Mouse (Mus musculus): ENCODE measurements around the gene Rnf24. TPM values are rescaled to one million over a fixed set of nuclear protein-coding genes. Genes with fewer than 3 reads are reported as not detected.
"Not testable (repeated sequence)": the region's sequence is repeated elsewhere in the genome, so short reads cannot be mapped to it uniquely, and the experiment has no call there.

The Rnf24 gene
- polyA plus RNA-seq, 1 experiment from 2014 or later: 17.5 TPM

DNA sequence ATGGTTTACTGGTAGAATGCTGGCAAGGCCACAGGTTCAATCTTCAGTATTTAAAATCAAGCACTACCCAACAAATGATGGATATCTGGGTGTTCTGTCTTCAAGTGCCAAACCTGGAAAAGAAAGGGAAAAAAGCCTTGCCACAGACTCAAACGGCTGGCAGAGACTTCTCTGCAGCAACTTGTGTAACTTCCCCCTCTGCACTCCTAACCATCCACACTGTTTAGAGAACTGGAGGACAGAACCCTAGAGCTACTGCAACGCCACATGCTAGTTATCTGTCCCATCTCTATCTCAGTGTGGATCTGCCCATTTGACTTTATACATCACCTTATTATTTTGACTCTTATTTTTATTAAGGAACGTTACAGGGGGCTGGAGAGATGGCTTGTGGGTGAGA, 26.6 kb downstream of the Rnf24 start:
- H3K4me2 ChIP-seq: no peak overlapping the region
- no peaks in the 10 kb centered on the region for H3K36me3 ChIP-seq
- H3K27me3 ChIP-seq: no peaks in the 10 kb centered on the region
- WGBS: 78% methylated on average over 3 of the region's 3 CpGs
- no peak for ATAC-seq (ENCODE audit: low read depth)
- no peaks in the 10 kb centered on the region for H3K9me3 ChIP-seq
- no peak overlapping the region for H3K27ac ChIP-seq (replicated peaks)
- no peak overlapping the region for H3K4me3 ChIP-seq
- no peaks in the 10 kb centered on the region for H3K4me1 ChIP-seq (replicated peaks)
- H3K9ac ChIP-seq: no peak overlapping the region

DNA sequence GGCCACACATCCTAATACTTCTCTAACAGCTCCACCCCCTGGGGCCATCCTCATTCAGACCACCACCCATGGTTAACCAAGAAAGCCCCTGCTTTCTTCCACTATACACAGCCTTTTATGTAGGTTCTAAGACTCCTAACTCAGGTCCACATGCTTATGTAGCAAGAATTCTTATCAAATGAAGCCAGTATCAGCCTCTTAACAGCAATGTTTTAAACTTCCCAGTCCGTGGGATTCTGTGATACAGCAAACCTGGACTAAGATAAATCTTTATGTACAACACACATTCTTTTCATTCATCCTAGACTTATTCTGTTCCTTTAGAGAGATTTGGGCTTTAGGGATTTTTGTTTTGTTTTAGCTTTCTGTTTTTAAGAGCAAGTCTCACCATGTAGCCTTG, 29.0 kb downstream of the Rnf24 start:
- Histone ChIP-seq H3K27me3 (no peaks in the 10 kb centered on the region), H3K9ac (no peak overlapping the region), H3K9me3 (0 out of 2 replicates have a peak, but pooled peaks cover 8% of the 10 kb centered on the region), H3K4me3 (no peak overlapping the region), H3K27ac (replicated peaks) (no peak overlapping the region), H3K4me2 (no peak overlapping the region), H3K4me1 (replicated peaks) (no peaks in the 10 kb centered on the region), H3K36me3 (no peaks in the 10 kb centered on the region)
- no peak for ATAC-seq (ENCODE audit: low read depth)
- 83% methylated on average over 1 of the region's 1 CpGs for WGBS

DNA sequence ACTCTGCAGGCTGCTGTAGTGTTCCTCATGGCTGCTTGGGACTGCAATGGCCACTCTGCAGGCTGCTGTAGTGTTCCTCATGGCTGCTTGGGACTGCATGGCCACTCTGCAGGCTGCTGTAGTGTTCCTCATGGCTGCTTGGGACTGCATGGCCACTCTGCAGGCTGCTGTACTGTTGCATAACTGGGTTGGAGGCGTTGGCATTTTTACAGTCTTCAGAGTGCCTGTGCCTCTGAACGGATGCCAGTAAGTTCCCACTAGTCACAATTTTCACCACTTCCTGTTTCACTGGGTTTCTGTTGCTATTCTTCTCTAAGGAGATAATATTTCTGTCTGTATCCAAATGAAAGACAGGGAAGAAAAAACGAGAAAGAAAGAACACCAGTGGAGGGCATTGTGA, 31.5 kb downstream of the Rnf24 start:
- 69% methylated on average over 3 of the region's 3 CpGs for WGBS
- not testable (repeated sequence) for H3K27me3 ChIP-seq; H3K4me2 ChIP-seq; H3K27ac ChIP-seq (replicated peaks); ATAC-seq (ENCODE audit: low read depth); H3K4me3 ChIP-seq; H3K4me1 ChIP-seq (replicated peaks); H3K36me3 ChIP-seq; H3K9ac ChIP-seq
- H3K9me3 ChIP-seq: 0 out of 2 replicates have a peak, but pooled peaks cover 12% of the 10 kb centered on the region

DNA sequence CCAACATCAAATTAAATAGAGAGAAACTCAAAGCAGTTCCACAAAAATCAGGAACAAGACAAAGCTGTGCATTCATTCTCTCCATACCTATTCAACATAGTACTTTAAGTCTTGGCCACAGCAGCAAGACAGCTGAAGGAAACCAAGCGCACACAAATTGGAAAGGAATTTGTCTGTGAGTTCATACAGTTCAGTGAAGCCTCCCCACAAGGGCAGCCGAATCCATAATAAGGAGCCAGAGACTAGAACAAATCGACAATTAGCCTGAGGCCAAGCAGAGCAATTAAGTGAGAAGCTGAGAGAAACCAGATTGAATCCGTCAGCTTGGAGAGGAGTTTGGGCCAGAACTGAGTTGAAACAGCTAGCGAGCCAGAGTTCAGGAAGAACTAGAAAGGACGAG, 33.3 kb downstream of the Rnf24 start:
- Histone ChIP-seq H3K9me3 (0 out of 2 replicates have a peak, but pooled peaks cover 12% of the 10 kb centered on the region), H3K4me1 (replicated peaks) (no peaks in the 10 kb centered on the region), H3K36me3 (peaks cover 6% of the 10 kb centered on the region; the same call in 1 of the 2 replicates), H3K27me3 (no peaks in the 10 kb centered on the region), H3K9ac (no peak overlapping the region), H3K4me2 (no peak overlapping the region), H3K27ac (replicated peaks) (no peak overlapping the region), H3K4me3 (no peak overlapping the region)
- WGBS: 82% methylated on average over 6 of the region's 6 CpGs
- ATAC-seq (ENCODE audit: low read depth): no peak

DNA sequence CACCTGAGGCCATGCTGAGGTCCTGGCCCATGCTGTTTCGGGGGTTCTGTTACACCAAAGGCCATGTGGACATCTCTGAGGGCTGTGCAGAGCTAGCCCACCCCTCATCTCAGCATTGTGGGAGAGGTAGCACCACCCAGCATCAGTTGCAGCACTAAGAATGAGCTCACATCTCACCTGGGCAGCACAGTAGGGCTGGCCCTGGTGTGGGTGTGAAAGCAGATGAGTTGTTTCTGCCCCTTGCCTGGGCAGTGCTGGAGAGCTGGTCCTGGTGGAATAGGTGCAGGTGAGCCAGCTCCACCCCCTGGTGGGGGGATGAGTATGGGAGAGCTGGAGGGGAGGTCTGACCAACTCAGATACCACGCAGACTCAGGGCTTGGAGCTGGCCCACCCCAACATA, 36.5 kb downstream of the Rnf24 start:
- Histone ChIP-seq H3K9ac (no peak overlapping the region), H3K36me3 (peaks cover 20% of the 10 kb centered on the region), H3K27ac (replicated peaks) (no peak overlapping the region), H3K4me2 (no peak overlapping the region), H3K27me3 (no peaks in the 10 kb centered on the region), H3K4me1 (replicated peaks) (no peaks in the 10 kb centered on the region), H3K4me3 (no peak overlapping the region), H3K9me3 (0 out of 2 replicates have a peak, but pooled peaks cover 12% of the 10 kb centered on the region)
- peak; percentile 43 for ATAC-seq (ENCODE audit: low read depth)
- 88% methylated on average over 2 of the region's 2 CpGs for WGBS

DNA sequence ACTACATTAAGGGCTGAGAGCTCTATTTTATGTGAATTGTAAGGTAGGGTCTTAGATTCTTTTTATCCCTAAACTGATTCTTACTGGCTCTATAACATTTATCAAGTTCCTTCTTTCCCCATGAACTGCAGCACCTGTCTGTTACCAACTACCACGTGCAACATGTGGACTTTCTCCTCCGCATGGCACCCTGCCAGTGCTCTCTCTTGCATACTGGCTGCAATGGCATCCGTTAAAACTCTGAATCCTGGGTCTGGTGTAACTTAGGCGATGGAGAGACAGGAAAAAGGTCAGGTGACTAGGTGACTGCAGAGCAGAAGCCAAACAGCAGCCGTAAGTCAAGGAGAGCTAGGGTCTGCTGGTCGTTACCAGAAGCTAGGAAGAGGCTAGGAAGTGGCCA, 43.4 kb downstream of the Rnf24 start:
- WGBS: 79% methylated on average over 6 of the region's 6 CpGs
- no peak for ATAC-seq (ENCODE audit: low read depth)

DNA sequence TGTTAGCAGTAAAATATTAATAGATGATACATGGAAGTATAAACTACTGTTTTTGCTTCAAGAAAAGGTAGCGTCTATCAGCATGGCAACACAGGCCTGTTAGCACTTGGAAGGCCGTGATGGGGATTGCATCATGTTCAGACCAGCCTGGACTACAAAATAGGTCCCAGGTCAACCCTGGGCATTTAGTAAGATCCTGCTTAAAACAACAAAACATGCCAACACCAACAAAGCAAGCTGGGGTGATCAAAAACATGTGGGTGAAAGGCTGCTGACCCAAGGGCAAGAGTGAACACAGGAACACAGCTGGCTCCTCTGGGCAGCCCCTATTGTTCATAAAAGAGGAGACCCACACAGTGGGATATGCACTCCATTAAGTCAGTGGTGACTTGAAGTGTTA, 44.9 kb downstream of the Rnf24 start:
- no peak overlapping the region for H3K9ac ChIP-seq
- H3K4me1 ChIP-seq (replicated peaks): no peaks in the 10 kb centered on the region
- H3K27me3 ChIP-seq: no peaks in the 10 kb centered on the region
- 72% methylated on average over 2 of the region's 2 CpGs for WGBS
- no peak overlapping the region for H3K4me3 ChIP-seq
- peaks cover 48% of the 10 kb centered on the region for H3K36me3 ChIP-seq
- no peak for ATAC-seq (ENCODE audit: low read depth)
- H3K9me3 ChIP-seq: no peaks in the 10 kb centered on the region
- H3K4me2 ChIP-seq: no peak overlapping the region
- no peak overlapping the region for H3K27ac ChIP-seq (replicated peaks)

More for the DNA sequence above, 43.4 kb downstream of the Rnf24 start:
- Histone ChIP-seq H3K9ac (no peak overlapping the region), H3K4me3 (no peak overlapping the region), H3K36me3 (peaks cover 34% of the 10 kb centered on the region), H3K4me2 (no peak overlapping the region), H3K9me3 (no peaks in the 10 kb centered on the region), H3K4me1 (replicated peaks) (no peaks in the 10 kb centered on the region), H3K27me3 (no peaks in the 10 kb centered on the region), H3K27ac (replicated peaks) (no peak overlapping the region)

DNA sequence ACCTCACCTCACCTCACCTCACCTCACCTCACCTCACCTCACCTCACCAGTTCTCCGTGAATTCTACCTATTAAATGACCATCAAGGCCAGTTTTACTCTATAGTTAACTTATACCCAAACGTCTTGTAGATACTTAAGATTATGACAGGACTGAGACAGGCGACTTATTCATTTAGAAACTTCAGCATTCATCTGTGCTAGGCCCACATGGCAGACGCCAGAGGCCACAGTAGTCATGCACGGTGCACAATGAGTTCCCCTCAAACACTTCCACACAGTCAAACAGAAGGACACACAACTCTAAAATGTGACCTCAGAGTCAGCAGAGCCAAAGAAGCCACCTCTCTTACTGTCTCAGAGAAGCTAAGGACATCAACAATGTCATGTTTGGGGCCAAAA, 45.3 kb downstream of the Rnf24 start:
- Histone ChIP-seq H3K36me3 (peaks cover 48% of the 10 kb centered on the region), H3K27me3 (no peaks in the 10 kb centered on the region), H3K27ac (replicated peaks) (no peak overlapping the region), H3K9ac (no peak overlapping the region), H3K4me3 (no peak overlapping the region), H3K4me2 (no peak overlapping the region), H3K4me1 (replicated peaks) (no peaks in the 10 kb centered on the region), H3K9me3 (no peaks in the 10 kb centered on the region)
- 90% methylated on average over 5 of the region's 5 CpGs for WGBS
- no peak for ATAC-seq (ENCODE audit: low read depth)

DNA sequence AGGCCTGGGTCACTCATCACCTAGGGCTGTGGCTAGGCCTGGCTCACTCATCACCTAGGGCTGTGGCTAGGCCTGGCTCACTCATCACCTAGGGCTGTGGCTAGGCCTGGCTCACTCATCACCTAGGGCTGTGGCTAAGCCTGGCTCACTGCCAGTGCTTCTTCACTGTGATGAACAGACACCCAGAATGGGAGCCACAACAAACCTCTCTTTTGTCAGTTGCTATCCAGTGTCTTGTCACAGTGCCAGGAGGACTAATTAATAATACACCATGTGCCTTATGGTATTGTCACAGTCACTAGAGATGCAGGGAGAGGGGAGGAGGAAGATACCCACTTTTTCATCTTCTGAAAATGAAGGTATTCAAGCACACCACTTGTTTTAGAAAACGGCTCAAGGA, 47.5 kb downstream of the Rnf24 start:
- H3K27me3 ChIP-seq; H3K9me3 ChIP-seq; H3K9ac ChIP-seq; H3K4me1 ChIP-seq (replicated peaks); H3K4me2 ChIP-seq; H3K27ac ChIP-seq (replicated peaks); ATAC-seq (ENCODE audit: low read depth); H3K4me3 ChIP-seq: not testable (repeated sequence)
- peaks cover 50% of the 10 kb centered on the region for H3K36me3 ChIP-seq
- WGBS: 83% methylated on average over 1 of the region's 1 CpGs

DNA sequence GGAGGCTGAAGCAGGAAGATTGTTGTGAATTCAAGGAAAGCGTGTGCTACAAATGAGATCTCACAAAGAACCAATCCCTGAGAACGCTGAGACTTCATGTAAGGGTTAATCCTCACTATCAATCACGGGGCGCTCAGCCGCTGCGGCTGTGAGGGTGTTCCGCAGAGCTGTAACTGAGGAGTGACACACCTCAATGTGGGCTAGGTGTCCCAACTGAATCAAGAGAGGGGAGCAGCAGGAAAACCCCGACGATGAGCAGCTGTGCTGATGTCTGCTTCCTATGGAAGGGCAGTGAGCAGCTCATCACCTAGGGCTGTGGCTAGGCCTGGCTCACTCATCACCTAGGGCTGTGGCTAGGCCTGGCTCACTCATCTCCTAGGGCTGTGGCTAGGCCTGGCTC, 48.2 kb downstream of the Rnf24 start:
- Histone ChIP-seq H3K27ac (replicated peaks) (no peak overlapping the region), H3K4me2 (no peak overlapping the region), H3K9me3 (no peaks in the 10 kb centered on the region), H3K9ac (no peak overlapping the region), H3K4me3 (no peak overlapping the region), H3K4me1 (replicated peaks) (no peaks in the 10 kb centered on the region), H3K27me3 (no peaks in the 10 kb centered on the region), H3K36me3 (peaks cover 56% of the 10 kb centered on the region)
- no peak for ATAC-seq (ENCODE audit: low read depth)
- 83% methylated on average over 9 of the region's 9 CpGs for WGBS

DNA sequence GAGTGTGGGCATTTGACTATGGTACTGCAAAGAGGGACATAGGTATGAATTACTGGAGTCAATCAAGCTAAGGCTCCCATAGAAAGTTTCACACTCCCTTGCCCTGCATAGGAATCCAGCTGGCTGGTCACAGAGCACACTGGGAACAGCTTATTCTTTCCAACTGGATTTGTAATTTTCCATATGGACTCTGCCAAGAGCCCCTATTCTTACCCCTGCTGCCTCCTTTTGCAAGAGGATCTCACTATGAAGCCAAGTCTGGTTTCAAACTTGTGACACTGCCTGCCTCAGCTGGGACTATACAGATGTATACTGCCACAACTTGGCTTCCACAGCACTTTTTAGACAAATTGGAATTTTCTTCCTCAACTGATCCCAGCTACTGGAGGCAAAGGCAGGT, 51.1 kb downstream of the Rnf24 start:
- Histone ChIP-seq H3K27me3 (no peaks in the 10 kb centered on the region), H3K36me3 (peaks cover 70% of the 10 kb centered on the region)

DNA sequence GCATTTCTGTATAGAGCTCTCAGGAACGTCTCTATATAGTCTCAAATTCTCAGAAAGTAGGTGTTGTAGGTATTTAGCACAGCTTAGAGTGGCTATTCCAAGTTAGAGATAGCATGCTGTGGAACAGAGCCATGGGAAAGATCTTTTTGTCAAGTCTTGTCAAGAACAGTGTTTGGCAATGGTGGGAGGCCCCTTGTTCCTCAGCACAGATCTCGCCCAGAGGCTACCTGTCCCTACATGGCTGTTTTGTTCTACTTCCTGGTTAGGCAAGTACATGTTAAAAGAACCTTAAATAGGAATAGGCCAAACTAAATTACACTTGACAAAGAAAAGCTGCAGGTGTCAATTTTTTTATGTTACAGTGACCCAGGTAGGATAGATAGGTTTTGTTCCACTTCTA, 52.2 kb downstream of the Rnf24 start:
- Histone ChIP-seq H3K9me3 (no peaks in the 10 kb centered on the region), H3K36me3 (peaks cover 82% of the 10 kb centered on the region)
- 81% methylated on average over 2 of the region's 2 CpGs for WGBS

More for the DNA sequence above, 51.1 kb downstream of the Rnf24 start:
- Histone ChIP-seq H3K9ac (no peak overlapping the region), H3K27ac (replicated peaks) (no peak overlapping the region), H3K9me3 (no peaks in the 10 kb centered on the region), H3K4me3 (no peak overlapping the region), H3K4me2 (no peak overlapping the region), H3K4me1 (replicated peaks) (no peaks in the 10 kb centered on the region)
- no peak for ATAC-seq (ENCODE audit: low read depth)

DNA sequence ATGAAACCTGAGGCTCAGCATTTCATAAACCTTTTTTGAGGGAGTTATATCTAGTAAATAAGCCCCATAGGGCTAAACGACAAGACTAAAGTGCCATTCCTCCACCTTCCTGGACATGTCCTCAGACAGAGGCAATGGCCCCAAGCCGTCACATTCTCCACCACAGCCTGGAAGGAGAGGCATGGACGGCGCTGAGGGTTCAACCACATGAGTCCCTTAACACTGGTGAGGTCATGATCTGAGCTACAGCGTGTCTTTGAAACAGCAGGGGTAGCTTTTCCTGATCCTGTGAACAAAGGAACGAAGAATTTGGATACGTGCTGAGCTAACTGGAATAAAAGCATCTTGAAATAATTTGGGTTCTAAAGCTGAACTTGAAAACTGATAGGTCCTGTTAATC, 54.0 kb downstream of the Rnf24 start:
- WGBS: 65% methylated on average over 7 of the region's 7 CpGs
- ATAC-seq (ENCODE audit: low read depth); H3K4me2 ChIP-seq; H3K9me3 ChIP-seq; H3K4me3 ChIP-seq; H3K27me3 ChIP-seq; H3K27ac ChIP-seq (replicated peaks); H3K4me1 ChIP-seq (replicated peaks); H3K9ac ChIP-seq: not testable (repeated sequence)
- peaks cover 88% of the 10 kb centered on the region for H3K36me3 ChIP-seq

More for the DNA sequence above, 52.2 kb downstream of the Rnf24 start:
- Histone ChIP-seq H3K27ac (replicated peaks) (no peak overlapping the region), H3K27me3 (no peaks in the 10 kb centered on the region), H3K4me1 (replicated peaks) (no peaks in the 10 kb centered on the region), H3K4me2 (no peak overlapping the region), H3K4me3 (no peak overlapping the region), H3K9ac (no peak overlapping the region)
- no peak for ATAC-seq (ENCODE audit: low read depth)
